Mouse (Mus musculus) heart, postnatal 36 days (tissue): ENCODE measurements around the gene Stoml3. TPM values are rescaled to one million over a fixed set of nuclear protein-coding genes. Genes with fewer than 3 reads are reported as not detected.

ENCODE experiments used
- DNase-seq, 2 experiments: peaks; one replicate each; pipeline ENCODE4 v3.0.0; 2021 to 2022
- intact Hi-C: fragments of 180-260 bp; cut with DNase I; formaldehyde crosslinking; loops from one replicate; pipeline ENCODE4 v1.15.1; 2025
- total RNA-seq, 2 experiments: library from RNA; stranded (reverse); gene quantifications; 2 replicates each; pipeline ENCODE4 v1.2.3; 2021

Stoml3 gene
- total RNA-seq, 2 experiments from 2014 or later, result not detected

DNA sequence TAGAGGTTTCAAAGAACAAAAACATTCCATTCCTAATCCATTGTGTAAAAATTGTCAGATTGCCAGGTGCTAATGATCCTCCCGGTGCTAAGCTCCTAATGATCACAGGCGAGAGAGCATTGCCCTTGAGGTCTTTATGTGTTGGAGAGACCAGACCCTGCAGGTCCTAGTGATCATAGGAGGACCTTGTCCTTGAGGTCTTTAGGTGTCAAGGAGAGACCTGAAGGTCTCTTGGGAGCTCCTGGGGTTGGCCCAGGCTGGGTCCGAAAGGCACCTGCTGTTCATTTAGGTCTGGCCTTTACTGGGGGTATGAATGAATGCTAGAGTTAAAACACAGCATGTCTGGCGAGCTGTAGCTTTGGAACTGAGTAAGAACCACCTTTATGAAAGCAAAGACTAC is 14.3 kb upstream of the Stoml3 start:
- intact Hi-C loops, result loop anchor here (2.0 kb wide), 1 partner anchor 19 kb away; no protein-coding TSS in a partner anchor
- DNase-seq, result no peak

DNA sequence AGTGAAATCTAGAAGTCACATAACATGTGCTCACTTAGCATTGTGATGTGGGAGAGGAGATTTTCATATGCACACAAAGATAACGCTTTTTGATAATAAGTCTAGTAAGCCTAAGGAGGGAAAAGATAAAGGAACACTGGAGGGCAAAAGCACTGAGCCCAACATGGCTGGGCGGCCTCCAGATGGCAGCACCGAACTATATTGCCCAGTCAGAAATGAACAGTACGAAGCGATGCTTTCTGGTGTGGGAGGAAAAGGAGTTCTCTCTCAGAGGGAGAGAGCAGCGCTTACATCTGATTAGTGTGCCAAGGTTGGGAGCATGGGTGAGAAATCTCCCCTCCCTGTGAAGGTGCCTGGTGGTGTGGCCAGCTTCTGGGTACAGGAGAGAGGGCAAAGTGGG is 12.6 kb upstream of the Stoml3 start:
- peak in 1 of 2 experiments; percentile 45 for DNase-seq

DNA sequence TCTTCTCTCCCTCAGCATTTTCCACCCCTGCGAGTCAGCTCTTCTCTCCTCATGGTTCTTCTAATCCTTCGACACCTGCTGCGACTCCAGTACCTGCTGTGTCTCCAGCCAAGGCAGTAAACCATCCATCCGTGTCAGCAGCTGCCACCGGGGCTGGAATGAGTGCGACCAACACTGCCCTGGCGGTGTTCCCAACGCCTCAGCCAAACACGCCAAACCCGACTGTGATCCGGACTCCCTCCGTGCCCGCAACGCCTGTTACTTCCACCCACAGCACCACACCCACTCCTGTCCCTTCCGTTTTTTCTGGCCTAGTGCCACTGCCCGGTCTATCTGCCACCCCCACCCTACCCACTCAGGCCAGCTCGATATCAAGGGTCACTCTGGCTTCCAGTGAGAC is 11.0 kb upstream of the Stoml3 start:
- intact Hi-C loops, result no loop called here
- no peak for DNase-seq

More for the DNA sequence above, 12.6 kb upstream of the Stoml3 start:
- intact Hi-C loops, result loop anchor here (2.0 kb wide), 1 partner anchor 17 kb away; no protein-coding TSS in a partner anchor

DNA sequence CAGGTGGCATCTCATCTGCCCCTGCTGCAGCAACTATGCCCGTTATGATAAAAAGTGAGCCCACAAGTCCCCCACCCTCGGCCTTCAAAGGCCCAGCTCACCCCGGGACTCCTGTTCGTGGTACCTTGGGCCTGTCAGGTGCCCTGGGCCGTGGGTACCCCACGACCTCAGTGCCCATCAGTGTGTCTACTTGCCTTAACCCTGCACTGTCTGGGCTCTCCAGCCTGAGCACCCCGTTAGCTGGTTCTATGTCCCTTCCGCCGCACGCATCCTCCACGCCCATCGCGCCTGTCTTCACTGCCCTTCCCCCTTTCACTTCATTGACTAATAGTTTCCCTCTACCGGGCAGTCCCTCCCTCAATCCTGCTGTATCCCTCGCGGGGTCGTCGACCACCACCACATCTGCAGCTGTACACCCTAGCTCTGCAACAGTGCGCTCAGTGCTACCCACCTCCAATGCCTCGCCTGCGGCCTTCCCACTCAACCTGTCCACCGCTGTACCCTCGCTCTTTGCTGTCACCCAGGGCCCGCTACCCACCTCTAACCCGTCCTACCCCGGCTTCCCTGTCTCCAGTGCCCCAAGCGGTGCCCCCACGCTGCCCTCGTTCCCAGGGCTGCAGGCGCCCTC is 9.9 kb upstream of the Stoml3 start:
- DNase-seq, result no peak
- intact Hi-C loops, result no loop called here

DNA sequence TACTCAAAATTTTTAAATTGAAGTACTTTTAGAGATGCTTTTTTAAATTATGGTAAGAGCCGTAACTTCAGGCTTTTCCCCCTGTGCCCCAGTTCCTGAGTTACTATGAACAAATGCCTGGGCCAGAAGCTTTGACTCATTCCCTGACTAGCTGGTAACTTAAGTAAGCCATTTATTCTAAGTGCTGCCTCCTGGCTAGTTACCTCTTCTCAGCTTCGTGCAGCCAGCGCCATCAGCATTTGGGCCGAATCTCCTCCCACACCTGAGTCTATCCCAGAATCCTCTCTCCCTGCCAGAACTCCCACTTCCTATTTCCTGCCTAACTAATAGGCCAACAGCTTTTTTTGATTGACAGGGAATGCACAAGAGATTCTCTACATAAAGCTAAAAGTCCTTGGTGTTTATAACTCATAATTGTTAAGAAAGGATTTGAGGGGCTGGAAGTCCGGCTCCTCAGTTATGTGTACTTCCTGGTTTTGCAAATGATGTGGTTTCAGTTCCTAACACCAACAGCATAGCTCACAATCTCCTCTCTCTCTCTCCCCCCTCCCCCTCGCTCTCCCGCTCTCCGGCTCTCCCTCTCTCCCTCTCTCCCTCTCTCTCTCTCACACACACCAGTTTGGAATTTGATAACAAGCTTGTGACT is 4.9 kb upstream of the Stoml3 start:
- intact Hi-C loops, result no loop called here
- no peak for DNase-seq

DNA sequence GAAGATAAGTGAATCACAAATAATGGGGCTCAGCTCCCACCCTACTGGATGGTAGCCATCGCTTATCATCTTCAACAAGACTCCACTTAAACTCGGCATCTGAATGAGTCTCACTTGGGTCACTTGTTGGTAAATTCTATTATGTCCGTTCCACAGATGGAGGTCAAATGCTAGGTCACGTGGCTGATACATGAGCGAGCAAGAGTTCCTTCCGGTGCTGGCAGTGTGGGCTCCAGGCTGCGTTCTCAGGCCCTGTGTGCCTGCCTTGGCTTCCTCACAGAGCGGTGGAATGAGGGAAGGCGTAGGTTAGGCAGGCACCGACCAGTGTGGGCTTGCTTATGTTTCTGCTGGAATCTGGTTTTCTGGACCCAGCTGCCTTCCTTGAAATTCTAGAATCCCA is 1.9 kb upstream of the Stoml3 start:
- no peak for DNase-seq
- intact Hi-C loops, result no loop called here

DNA sequence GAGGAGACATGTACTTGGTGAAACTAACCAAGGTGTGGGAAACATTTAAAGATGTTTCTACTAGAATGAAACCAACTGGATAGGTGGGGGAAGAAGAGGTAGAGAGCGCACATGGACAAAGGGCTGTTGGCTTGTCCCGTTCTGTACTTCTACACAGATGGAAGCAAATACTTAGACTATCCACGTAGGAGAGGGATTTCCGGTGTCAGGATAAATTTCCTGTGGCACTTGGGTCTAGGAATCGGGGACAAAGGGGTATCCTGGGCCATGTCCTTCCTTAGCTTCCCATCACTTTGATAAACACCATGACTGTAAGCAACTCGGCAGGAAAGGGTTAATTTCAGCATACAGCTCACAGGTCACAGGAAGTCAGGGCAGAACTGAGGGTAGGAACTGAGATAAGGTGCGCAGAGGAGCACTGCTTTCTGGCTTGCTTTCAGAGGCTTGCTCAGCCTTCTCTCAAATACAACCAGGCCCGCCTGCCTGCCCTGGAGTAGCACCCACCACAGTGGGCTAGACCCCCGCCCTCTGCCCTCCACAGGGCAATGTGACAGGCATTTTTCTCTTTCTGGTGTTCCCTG is 1.4 kb upstream of the Stoml3 start:
- intact Hi-C loops, result no loop called here
- DNase-seq, result no peak

DNA sequence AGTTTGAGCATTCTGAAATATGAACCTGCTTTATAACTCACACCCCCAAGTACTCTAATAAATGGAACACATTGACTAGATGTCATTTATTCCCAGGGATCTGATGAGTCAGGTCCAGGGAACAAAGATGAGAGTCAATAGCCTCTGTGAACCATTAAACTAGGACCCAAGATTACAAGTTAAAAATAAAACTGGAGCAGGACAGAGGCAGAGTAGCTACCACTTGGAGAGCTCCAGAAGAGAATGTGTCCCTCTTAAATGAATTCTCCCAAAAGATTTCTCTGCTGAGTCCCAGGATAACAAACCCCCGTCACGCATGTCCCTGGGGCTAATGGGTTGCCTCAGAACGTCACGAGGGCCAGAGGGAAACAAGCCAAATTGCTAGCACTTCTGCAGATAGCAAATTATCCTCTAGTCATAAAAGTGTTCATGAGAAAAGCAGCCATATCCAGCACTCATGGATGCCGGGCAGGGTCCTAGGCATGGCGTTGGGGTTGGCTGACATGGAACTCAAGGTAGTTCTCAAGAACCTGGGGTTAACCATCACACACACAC is 10.0 kb downstream of the Stoml3 start:
- intact Hi-C loops, result no loop called here
- DNase-seq, result peak in 1 of 2 experiments; percentile 13

DNA sequence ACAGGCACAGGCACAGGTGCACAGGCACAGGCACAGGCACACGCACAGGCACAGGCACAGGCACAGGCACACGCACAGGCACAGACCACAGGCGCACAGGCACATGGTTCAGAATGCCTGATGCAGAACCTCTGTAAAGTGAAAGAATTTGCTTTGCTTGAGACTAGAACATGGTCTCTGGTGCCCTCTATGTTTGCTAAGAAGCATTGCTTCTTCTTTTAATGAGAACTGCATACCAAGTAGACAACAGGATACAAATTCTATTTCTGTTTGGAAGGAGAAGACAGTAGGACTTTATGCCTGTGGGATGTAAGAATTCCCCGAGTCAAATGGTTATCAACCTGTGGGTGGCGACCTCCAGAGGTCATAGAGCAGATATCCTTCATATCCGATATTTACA is 14.0 kb downstream of the Stoml3 start:
- DNase-seq, result no peak
- intact Hi-C loops, result no loop called here

DNA sequence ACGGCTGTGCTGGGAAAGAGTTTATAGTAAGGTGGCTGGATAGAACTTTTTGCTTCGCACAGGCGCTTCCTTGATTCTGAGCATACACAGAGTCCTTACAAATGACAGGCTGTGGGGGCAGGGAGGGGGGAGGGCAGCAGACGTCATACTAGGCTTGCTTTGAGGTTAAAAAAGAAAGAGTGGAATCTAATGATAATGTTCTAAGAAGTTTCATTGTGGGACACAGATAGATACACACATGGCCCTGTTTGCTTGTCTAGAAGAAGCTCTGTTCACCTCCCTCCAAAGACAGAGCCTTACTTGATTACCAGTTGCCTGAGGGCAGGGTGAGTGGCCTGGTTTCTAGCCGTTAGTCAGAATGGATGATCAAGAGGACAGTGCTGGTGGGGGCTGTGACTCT is 24.6 kb downstream of the Stoml3 start:
- intact Hi-C loops, result no loop called here
- DNase-seq, result no peak

DNA sequence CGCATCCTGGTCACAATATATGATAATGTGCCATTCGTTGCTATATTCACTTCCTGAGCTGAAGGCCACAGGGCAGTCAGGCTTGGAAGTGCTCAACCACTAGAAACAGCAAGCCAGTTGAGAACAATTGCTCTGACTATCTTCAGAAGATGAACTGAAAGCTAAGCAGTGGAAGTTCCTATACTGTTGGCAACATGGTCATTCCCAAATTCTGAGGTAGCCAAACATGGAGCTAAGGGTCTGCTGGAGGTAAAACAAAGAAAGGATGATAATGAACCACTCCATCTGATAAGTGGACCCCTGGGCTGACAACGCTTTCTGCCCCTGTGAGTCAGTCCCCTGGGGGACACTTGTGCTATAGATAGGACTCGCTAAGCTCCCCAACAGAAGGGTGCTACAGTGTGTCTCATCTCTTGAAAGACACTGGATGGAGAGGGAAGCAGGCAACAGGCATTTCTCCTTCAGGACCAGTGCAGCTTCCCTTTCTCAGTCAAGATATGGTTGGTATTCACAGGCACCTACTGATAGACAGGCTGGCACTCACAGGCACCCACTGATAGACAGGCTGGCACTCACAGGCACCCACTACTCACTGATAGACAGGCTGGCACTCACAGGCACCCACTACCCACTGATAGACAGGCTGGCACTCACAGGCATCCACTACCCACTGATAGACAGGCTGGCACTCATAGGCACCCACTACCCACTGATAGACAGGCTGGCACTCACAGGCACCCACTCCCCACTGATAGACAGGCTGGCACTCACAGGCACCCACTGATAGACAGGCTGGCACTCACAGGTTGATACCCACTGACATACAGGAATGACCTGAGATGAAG is 26.0 kb downstream of the Stoml3 start:
- intact Hi-C loops, result no loop called here
- DNase-seq, result no peak

DNA sequence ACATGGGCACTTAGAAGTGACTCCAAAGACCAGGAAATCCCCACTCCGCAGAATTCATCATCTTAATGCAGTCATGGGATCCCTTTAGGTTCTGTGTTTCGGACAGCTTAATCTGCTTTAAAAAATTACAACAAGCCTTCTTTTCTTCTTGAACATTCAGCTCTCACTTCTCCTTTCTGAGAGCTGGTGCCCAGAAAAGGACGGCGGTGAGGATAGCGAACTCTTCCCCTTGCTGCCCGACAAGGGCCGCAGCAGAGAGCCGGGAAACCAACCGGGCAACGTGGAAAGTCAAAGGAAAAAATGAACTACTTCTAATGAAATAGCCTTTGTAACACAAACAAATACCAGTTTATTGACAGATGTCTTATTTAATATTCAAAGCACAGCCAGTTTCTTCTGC is 34.3 kb downstream of the Stoml3 start:
- DNase-seq, result no peak
- intact Hi-C loops, result loop anchor here (10.0 kb wide), 1 partner anchor 792 kb away; no protein-coding TSS in a partner anchor

DNA sequence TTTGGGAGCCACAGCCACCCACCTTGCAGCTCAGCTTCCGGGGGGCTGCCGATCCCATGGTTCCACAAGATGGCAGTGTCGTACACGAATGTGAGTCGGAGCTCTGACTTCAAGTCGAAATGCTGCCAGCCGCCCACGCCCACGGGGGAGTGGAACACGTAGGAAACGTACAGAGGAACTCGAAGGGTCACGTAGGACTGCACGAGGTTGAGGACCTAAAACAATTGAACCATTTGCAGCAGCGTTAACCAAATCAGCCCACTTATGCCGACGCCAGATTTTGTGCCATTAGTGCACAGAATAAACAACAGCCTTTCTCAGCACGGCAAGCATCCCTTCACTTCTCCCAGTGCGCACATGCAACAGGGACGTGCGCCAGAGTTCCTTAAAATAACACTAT is 37.3 kb downstream of the Stoml3 start:
- intact Hi-C loops, result loop anchor here (5.0 to 10.0 kb wide), 3 partner anchors 132 to 789 kb away; partner anchors contain the start of gene Frem2

DNA sequence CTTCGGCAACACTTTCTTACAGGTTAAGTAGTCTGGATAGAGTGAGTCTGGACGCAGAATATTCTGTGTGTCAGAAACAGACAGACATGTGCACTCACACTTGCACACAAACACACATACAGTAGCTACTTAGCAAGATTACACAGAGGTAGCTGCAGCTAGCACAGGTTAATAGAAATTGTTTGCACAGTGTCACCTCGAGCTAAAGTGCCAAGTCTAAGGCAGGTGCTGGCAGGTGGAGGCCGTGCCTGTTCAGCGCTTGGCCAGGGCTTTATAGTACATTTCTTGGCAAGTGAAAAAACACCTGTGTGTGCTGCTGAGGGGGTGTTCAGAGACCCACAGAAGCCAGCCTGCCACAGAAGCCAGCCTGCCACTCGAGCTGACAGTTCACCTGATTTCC is 41.9 kb downstream of the Stoml3 start:
- intact Hi-C loops, result no loop called here
- no peak for DNase-seq

More for the DNA sequence above, 37.3 kb downstream of the Stoml3 start:
- DNase-seq, result peak; percentile 41 to 60

DNA sequence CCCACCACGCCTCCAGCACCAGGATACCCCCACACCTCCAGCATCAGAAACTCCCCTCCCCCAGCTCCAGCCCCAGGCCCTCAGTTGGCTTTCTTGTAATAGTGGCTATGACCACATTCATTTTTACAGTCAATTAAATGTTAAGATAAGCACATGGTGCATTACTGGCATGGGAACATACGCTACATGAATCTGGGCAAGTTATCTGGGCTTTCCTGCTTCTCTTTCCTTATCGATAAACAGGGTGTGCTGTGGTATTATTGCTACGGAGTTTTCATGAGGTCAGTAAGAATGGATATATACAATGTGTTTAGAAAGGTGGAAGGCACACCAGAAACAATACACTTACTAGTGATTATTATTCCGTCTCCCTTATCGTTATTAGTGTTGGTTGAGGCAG is 43.6 kb downstream of the Stoml3 start:
- intact Hi-C loops, result no loop called here
- no peak for DNase-seq

DNA sequence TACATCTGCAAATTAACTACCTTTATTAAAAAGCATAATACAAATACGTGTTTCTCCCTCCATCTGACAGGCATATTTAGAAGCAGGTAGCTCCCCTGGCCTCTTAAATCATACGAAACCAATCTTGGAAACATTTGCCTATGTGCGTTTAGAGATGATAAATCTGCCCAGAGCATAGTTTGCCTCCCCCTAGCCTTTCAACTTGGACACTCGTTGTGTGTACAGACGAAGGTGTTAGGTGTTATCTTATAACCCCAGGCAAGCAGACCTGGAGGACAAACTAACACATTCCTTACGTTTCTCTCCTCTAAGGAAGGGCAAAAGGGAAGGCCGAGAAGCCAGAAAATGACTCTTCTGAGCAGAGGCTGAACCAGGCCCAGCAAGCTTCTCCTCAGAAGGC is 64.2 kb downstream of the Stoml3 start:
- intact Hi-C loops, result no loop called here

DNA sequence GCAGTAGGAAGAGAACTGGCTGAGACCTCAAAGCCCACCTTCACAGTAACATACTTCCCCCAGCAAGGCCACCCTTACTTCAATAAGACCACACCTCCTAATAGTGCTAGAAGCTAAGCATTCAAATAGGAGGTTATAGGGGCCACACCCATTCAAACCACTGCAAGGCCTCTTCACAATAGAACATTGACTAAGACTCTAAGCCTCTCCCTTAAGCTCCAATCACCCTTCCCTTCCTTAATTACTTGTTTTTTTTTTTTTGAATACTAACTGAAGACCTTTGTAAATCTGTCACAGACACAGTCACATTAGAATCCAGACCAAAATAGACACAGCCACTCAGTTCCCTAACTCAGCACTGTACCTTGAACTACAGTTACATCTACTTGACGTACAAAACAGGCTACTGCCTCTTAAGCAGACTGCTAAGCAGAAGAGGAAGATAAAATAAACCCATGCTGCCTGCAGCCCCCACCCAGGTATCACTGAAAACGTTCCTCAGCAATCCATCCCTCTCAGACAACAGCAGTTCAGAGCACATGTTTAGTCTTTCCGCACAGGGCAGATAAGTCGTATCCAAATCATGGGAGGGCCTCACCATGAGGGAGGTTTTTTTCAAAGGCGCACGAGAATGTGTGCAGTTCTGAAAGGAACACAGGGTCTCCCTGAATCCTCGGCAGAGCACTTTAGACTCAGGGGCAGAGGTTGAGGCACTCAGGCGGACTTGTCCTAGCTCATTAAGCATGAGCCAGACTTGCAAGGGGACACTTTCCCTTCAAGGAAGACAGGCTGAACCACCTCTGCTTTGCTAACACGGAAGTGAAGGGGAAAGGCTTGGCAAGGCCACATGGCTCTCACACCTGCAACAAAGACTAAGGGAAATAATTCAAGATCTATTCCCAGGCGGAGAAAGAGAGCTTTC is 66.8 kb downstream of the Stoml3 start:
- intact Hi-C loops, result no loop called here
- DNase-seq, result no peak

More for the DNA sequence above, 64.2 kb downstream of the Stoml3 start:
- no peak for DNase-seq

DNA sequence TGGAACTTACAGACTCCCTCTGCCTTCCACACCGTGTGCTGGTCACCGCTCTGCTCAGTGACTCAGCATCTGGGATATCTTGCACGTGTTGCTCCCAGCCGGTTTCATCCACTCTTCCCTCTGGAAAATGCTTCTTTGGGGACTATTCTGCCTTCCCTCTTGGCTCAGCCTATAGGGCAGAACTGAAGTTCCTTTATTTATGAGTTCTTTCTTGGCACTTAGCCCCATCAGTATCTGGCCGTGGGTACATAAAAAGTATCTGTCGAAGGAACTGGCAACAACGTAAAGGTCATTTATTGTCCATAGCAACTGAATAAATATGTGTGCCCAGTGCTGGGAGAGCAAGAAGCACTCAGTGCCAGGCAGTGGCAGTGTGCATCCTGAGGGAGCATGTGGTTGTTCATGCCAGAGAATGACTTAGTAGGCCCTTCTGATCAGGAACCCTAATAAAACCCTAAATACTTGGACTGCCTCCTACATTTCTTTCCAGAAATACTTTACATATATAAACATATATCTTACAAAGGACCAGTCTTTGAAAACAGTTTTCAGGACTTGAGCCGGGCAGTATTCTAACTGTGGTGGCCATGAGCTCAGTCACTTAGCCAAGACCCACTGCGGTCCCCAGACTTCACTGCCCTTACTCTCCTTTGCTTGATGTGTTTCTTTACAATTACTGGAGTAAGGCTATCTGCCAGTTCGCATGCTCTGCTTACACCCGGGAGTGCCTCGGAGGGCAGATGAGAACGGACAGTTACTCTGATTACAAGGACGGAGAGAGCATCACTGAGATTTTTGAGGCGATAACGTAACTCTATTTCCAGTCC is 69.1 kb downstream of the Stoml3 start:
- intact Hi-C loops, result no loop called here
- no peak for DNase-seq
